Mouse (Mus musculus) heart, embryonic 16.5 days (tissue): ENCODE results near the gene Limk1. TPM values are rescaled to one million over a fixed set of nuclear protein-coding genes. Genes with fewer than 3 reads are reported as not detected.
A peak's percentile ranks its signal among the peaks of the same experiment; 100 is the strongest.

Source experiments
- ATAC-seq: fragments of 200-750 bp; cut with Nextera tagmentation; replicated peaks from 2 replicates; pipeline ENCODE4 v1.8.0; 2017; ENCODE audit warnings: moderate number of reproducible peaks; ENCODE audit not compliant: insufficient read depth, low FRiP score; ENCODE audit errors: extremely low read depth
- H3K27ac ChIP-seq: fragments of 300-500 bp; sonication (generic); 2 replicates; pipeline ENCODE4 v1.5.1; 2014; ENCODE audit warnings: mild to moderate bottlenecking, low read length, control low read depth, moderate library complexity
- H3K27me3 ChIP-seq: fragments of 300-500 bp; sonication (generic); 2 replicates; pipeline ENCODE4 v1.6.1; 2014; ENCODE audit warnings: low read length, mixed read lengths; ENCODE audit not compliant: control insufficient read depth, insufficient read depth
- H3K36me3 ChIP-seq: fragments of 300-500 bp; sonication (generic); 2 replicates; pipeline ENCODE4 v1.6.1; 2014; ENCODE audit not compliant: control insufficient read depth, insufficient read depth
- H3K4me1 ChIP-seq: fragments of 300-500 bp; sonication (generic); 2 replicates; pipeline ENCODE4 v1.6.1; 2014; ENCODE audit warnings: low read length, mixed read lengths; ENCODE audit not compliant: control insufficient read depth, insufficient read depth
- H3K4me2 ChIP-seq: fragments of 300-500 bp; sonication (generic); 2 replicates; pipeline ENCODE4 v1.6.1; 2014; ENCODE audit warnings: low read depth, mild to moderate bottlenecking, control low read depth, low read length
- H3K4me3 ChIP-seq: fragments of 300-500 bp; sonication (generic); 2 replicates; pipeline ENCODE4 v1.5.1; 2014; ENCODE audit warnings: mild to moderate bottlenecking, control low read depth, low read length
- H3K9ac ChIP-seq: fragments of 300-500 bp; sonication (generic); 2 replicates; pipeline ENCODE4 v1.6.1; 2014; ENCODE audit warnings: low read length, control low read depth
- H3K9me3 ChIP-seq: fragments of 300-500 bp; sonication (generic); replicated peaks from 2 replicates; pipeline ENCODE4 v1.6.1; 2016; ENCODE audit warnings: low read length; ENCODE audit not compliant: control insufficient read depth
- WGBS: fragments of 180-500 bp; shearing (Covaris S2); extraction: QIAGEN DNeasy Blood & Tissue Kit; methylation state at CpG from one replicate; pipeline ENCODE4 v1.1.7; 2014; 5-methylcytosine and 5-hydroxymethylcytosine counted together
- polyA plus RNA-seq: library from polyadenylated mRNA; unstranded; fragments of >200 nt; fragmentation: Nextera tagmentation; extraction: Ambion mirVana; gene quantifications from 2 replicates; pipeline ENCODE4 v1.2.1, GENCODE M21; 2015

The Limk1 gene
- polyA plus RNA-seq, 1 experiment from 2014 or later, result 4.6 TPM

DNA sequence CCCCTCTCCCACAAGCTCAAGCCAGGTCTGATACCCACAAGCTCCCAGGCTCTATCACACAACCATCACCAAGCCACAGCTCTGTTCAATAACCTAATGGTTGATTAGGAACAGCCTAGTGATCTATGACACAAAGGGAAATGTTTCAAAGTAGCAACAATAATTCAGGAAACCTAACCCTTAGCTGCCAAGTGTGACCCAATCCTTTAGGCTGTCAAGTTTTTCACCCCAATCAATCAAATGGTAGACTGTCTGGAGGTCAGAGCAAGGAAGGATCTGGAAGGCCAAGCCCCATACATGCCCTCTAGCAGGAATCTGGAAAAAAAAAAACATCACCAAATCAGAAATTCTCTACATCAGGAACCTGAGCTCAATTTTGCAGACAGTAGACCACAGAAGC is 57.6 kb downstream of the Limk1 start:
- Histone ChIP-seq H3K4me1 (0 out of 2 replicates have a peak, but pooled peaks cover 3% of the 10 kb centered on the region), H3K9ac (no peak overlapping the region), H3K9me3 (no peaks in the 10 kb centered on the region), H3K36me3 (peaks cover 27% of the 10 kb centered on the region), H3K27me3 (no peaks in the 10 kb centered on the region), H3K27ac (no peak overlapping the region), H3K4me3 (no peak overlapping the region), H3K4me2 (no peak overlapping the region)
- no peak for ATAC-seq

GRCm38 (mm10) chr5:134629508-134629907 is 58.9 kb downstream of the Limk1 start:
- no peaks in the 10 kb centered on the region for H3K9me3 ChIP-seq
- no peak overlapping the region for H3K4me3 ChIP-seq
- H3K9ac ChIP-seq, result no peak overlapping the region
- 37% methylated on average over 4 of the region's 4 CpGs for WGBS
- 0 out of 2 replicates have a peak, but pooled peaks cover 3% of the 10 kb centered on the region for H3K4me1 ChIP-seq
- peaks cover 36% of the 10 kb centered on the region for H3K36me3 ChIP-seq
- no peaks in the 10 kb centered on the region for H3K27me3 ChIP-seq
- H3K27ac ChIP-seq, result no peak overlapping the region
- H3K4me2 ChIP-seq, result no peak overlapping the region
- no peak for ATAC-seq

DNA sequence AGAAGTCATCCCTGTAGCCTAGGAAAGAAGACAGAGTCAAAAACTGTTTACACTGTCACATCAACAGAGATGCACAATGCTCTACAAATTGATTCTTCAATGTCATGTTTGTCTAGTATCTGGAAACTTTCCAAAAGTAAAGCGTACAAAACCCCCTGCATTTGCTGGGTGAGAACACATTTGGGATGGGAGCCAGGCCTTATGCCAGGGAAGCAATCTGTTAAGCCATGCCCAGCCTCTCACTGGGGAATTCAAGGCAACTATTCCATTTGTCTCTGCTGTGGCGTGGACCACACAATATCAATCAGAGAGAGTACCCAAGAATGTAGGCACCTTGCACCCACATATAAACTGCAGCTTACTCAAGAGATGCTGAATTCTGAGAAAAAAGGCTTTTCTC is 66.3 kb downstream of the Limk1 start:
- H3K4me2 ChIP-seq, result no peak overlapping the region
- H3K9me3 ChIP-seq, result no peaks in the 10 kb centered on the region
- no peak overlapping the region for H3K27ac ChIP-seq
- ATAC-seq, result no peak
- peaks cover 5% of the 10 kb centered on the region; the same call in 1 of the 2 replicates for H3K4me1 ChIP-seq
- no peak overlapping the region for H3K9ac ChIP-seq
- H3K27me3 ChIP-seq, result no peaks in the 10 kb centered on the region
- 68% methylated on average over 2 of the region's 2 CpGs for WGBS
- no peak overlapping the region for H3K4me3 ChIP-seq
- H3K36me3 ChIP-seq, result peaks cover 84% of the 10 kb centered on the region

GRCm38 (mm10) chr5:134621099-134621640 is 67.2 kb downstream of the Limk1 start:
- H3K27me3 ChIP-seq, result no peaks in the 10 kb centered on the region
- WGBS, result 84% methylated on average over 16 of the region's 16 CpGs
- ATAC-seq, result no peak
- no peaks in the 10 kb centered on the region for H3K9me3 ChIP-seq
- H3K9ac ChIP-seq, result no peak overlapping the region
- no peak overlapping the region for H3K4me2 ChIP-seq
- peaks cover 76% of the 10 kb centered on the region for H3K36me3 ChIP-seq
- no peak overlapping the region for H3K4me3 ChIP-seq
- peaks cover 5% of the 10 kb centered on the region; the same call in 1 of the 2 replicates for H3K4me1 ChIP-seq
- H3K27ac ChIP-seq, result no peak overlapping the region

DNA sequence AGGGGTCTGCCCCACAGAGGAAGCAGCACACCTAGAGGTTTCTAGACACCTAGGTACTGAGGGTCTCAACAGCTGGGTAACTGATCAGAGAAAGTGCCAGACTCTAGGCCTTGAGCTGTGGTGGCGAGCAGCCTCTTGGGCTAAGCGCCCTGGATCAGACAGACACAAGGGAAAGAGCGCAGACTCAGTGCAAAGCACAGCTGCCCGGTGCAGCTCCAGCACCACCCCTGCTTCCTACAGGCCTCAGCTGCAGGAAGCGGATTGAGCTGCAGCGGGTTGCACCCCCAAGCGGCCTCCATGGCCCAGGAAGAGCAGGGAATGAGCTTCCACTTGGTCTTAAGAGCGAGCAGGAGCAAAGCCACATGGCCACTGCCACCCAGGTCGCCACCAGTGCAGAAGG is 67.9 kb downstream of the Limk1 start:
- WGBS, result 84% methylated on average over 9 of the region's 9 CpGs
- no peak for ATAC-seq
- 0 out of 2 replicates have a peak overlapping the region, but pooled peaks have one; percentile 9 for H3K27ac ChIP-seq

DNA sequence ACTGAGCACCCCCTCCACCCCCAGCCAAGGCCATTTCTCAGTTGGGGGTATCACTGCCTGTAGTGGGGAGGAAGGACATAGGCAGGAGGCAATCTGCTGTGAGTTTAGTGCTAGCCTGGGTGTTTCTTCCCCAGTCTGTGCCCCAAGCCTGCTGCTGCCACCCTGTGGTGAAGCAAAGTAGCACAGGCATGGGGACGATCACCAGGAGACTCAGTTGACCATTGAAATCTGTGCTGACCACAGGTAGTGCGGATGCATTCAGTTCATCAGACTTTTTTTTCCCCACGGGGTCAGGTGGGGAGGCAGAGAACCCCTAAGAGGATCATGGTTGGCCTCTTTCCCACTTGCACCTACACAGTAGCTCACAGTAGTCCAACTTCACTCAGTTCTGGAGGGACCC is 71.3 kb downstream of the Limk1 start:
- no peak for ATAC-seq
- H3K4me3 ChIP-seq, result no peak overlapping the region
- H3K4me1 ChIP-seq, result peaks cover 5% of the 10 kb centered on the region; the same call in 1 of the 2 replicates
- H3K9ac ChIP-seq, result no peak overlapping the region
- H3K4me2 ChIP-seq, result no peak overlapping the region
- no peaks in the 10 kb centered on the region for H3K9me3 ChIP-seq
- WGBS, result 56% methylated on average over 3 of the region's 3 CpGs
- no peaks in the 10 kb centered on the region for H3K27me3 ChIP-seq
- H3K36me3 ChIP-seq, result peaks cover 47% of the 10 kb centered on the region
- no peak overlapping the region for H3K27ac ChIP-seq

More for the DNA sequence above, 67.9 kb downstream of the Limk1 start:
- H3K9me3 ChIP-seq, result no peaks in the 10 kb centered on the region
- no peak overlapping the region for H3K9ac ChIP-seq
- peaks cover 5% of the 10 kb centered on the region; the same call in 1 of the 2 replicates for H3K4me1 ChIP-seq
- H3K4me2 ChIP-seq, result no peak overlapping the region
- H3K4me3 ChIP-seq, result no peak overlapping the region
- peaks cover 74% of the 10 kb centered on the region for H3K36me3 ChIP-seq
- no peaks in the 10 kb centered on the region for H3K27me3 ChIP-seq

- H3K36me3 ChIP-seq, result peaks cover 35% of the 10 kb centered on the region
- no peaks in the 10 kb centered on the region for H3K9me3 ChIP-seq
- peaks cover 5% of the 10 kb centered on the region; the same call in 1 of the 2 replicates for H3K4me1 ChIP-seq
- H3K27me3 ChIP-seq, result no peaks in the 10 kb centered on the region
- no peak overlapping the region for H3K9ac ChIP-seq
- no peak for ATAC-seq
- H3K4me3 ChIP-seq, result no peak overlapping the region
- WGBS, result 59% methylated on average over 4 of the region's 4 CpGs
- no peak overlapping the region for H3K4me2 ChIP-seq
- H3K27ac ChIP-seq, result no peak overlapping the region; the same call in 1 of the 2 replicates
Observed at GRCm38 (mm10) chr5:134615780-134616179, 72.6 kb downstream of the Limk1 start.

DNA sequence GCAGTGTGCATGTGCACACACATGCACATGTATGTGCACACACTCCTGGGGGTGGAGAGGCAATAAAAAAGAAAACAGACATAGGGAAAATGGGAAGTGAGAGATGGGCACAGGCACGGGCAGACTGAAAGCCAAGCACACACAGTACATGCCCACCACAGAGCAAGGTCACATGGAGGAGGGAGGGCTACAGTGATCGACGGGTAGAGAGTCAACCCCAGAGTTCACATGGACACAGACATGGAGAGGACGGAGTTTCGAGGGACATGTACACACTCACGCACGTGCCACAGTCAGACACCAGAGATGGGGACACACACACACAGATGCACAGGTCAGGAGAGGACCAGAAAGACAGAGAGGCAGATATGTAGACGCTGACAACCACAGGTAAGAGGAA is 73.0 kb downstream of the Limk1 start:
- Histone ChIP-seq H3K4me1 (peaks cover 2% of the 10 kb centered on the region; the same call in 1 of the 2 replicates), H3K9me3 (no peaks in the 10 kb centered on the region), H3K4me2 (no peak overlapping the region), H3K27ac (no peak overlapping the region; the same call in 1 of the 2 replicates), H3K4me3 (no peak overlapping the region), H3K27me3 (no peaks in the 10 kb centered on the region), H3K36me3 (peaks cover 31% of the 10 kb centered on the region), H3K9ac (no peak overlapping the region)
- no peak for ATAC-seq
- WGBS, result 82% methylated on average over 8 of the region's 8 CpGs

- no peak within 1 kb of the TSS for H3K4me3 ChIP-seq
- no peak within 1 kb of the TSS for H3K4me2 ChIP-seq
- H3K9ac ChIP-seq, result no peak within 1 kb of the TSS
- H3K36me3 ChIP-seq, result peaks cover 25% of the 10 kb centered on the region
- H3K27ac ChIP-seq, result no peak within 1 kb of the TSS; the same call in 1 of the 2 replicates
- H3K27me3 ChIP-seq, result no peaks in the 10 kb centered on the region
- ATAC-seq, result no peak
- WGBS, result 78% methylated on average over 7 of the region's 7 CpGs
- H3K9me3 ChIP-seq, result no peaks in the 10 kb centered on the region
- H3K4me1 ChIP-seq, result no peaks in the 10 kb centered on the region
Observed at GRCm38 (mm10) chr5:134614802-134615201, 73.6 kb downstream of the Limk1 start, which contains the start of gene Lat2. Lat2 (minus strand) TSS chr5:134615025.
